Mouse (Mus musculus): ENCODE measurements around the gene Ipmk.
"Not testable (repeated sequence)": the region's sequence is repeated elsewhere in the genome, so short reads cannot be mapped to it uniquely, and the experiment has no call there.

Ipmk gene

GRCm38 (mm10) chr10:71369466-71369865 is 21.9 kb downstream of the Ipmk start:
- DNase-seq (ENCODE audit: low read depth, low spot score): no peak

GRCm38 (mm10) chr10:71371881-71372280 is 24.3 kb downstream of the Ipmk start:
- peak; percentile 9 for DNase-seq (ENCODE audit: low read depth, low spot score)

- no peak for DNase-seq (ENCODE audit: low read depth, low spot score)
These were observed 26.1 kb downstream of the Ipmk start for GRCm38 (mm10) chr10:71373706-71374105.

- DNase-seq (ENCODE audit: low read depth, low spot score): no peak
These were observed 28.5 kb downstream of the Ipmk start for GRCm38 (mm10) chr10:71376014-71376413.

- DNase-seq (ENCODE audit: low read depth, low spot score): no peak
These were observed 32.8 kb downstream of the Ipmk start for GRCm38 (mm10) chr10:71380406-71380805.

- DNase-seq (ENCODE audit: low read depth, low spot score): no peak
These were observed 34.0 kb downstream of the Ipmk start for GRCm38 (mm10) chr10:71381471-71382033.

GRCm38 (mm10) chr10:71382109-71382508 is 34.5 kb downstream of the Ipmk start:
- no peak for DNase-seq (ENCODE audit: low read depth, low spot score)

- no peak for DNase-seq (ENCODE audit: low read depth, low spot score)
These were observed 35.4 kb downstream of the Ipmk start for GRCm38 (mm10) chr10:71382858-71383551.

GRCm38 (mm10) chr10:71383552-71383924 is 36.0 kb downstream of the Ipmk start:
- not testable (repeated sequence) for DNase-seq (ENCODE audit: low read depth, low spot score)

- no peak for DNase-seq (ENCODE audit: low read depth, low spot score)
These were observed 36.8 kb downstream of the Ipmk start for GRCm38 (mm10) chr10:71384159-71385044.

GRCm38 (mm10) chr10:71389311-71389710 is 41.7 kb downstream of the Ipmk start:
- DNase-seq (ENCODE audit: low read depth, low spot score): no peak

GRCm38 (mm10) chr10:71398383-71399145 is 51.0 kb downstream of the Ipmk start:
- DNase-seq (ENCODE audit: low read depth, low spot score): peak; percentile 8

- DNase-seq (ENCODE audit: low read depth, low spot score): no peak
These were observed 51.8 kb downstream of the Ipmk start for GRCm38 (mm10) chr10:71399399-71399798.

GRCm38 (mm10) chr10:71399987-71400386 is 52.4 kb downstream of the Ipmk start:
- no peak for DNase-seq (ENCODE audit: low read depth, low spot score)

GRCm38 (mm10) chr10:71400818-71401646 is 53.5 kb downstream of the Ipmk start:
- peak; percentile 81 for DNase-seq (ENCODE audit: low read depth, low spot score)

- peak; percentile 53 for DNase-seq (ENCODE audit: low read depth, low spot score)
These were observed 56.1 kb downstream of the Ipmk start for GRCm38 (mm10) chr10:71403638-71404037.

- no peak for DNase-seq (ENCODE audit: low read depth, low spot score)
These were observed 58.1 kb downstream of the Ipmk start for GRCm38 (mm10) chr10:71405523-71406217.

GRCm38 (mm10) chr10:71409948-71410347 is 62.4 kb downstream of the Ipmk start:
- no peak for DNase-seq (ENCODE audit: low read depth, low spot score)

GRCm38 (mm10) chr10:71413401-71413800 is 65.8 kb downstream of the Ipmk start:
- no peak for DNase-seq (ENCODE audit: low read depth, low spot score)

GRCm38 (mm10) chr10:71421531-71421930 is 74.0 kb downstream of the Ipmk start:
- no peak for DNase-seq (ENCODE audit: low read depth, low spot score)

Measured in 3T3-L1 (cell line).